Mouse (Mus musculus): ENCODE results near the gene Tulp2.

GRCm38 (mm10) chr7:45553990-45554389 lies 72.3 kb downstream of the Tulp2 start:
- TF ChIP-seq CTCF (conservative IDR thresholded peaks at IDR 0.05; ENCODE audit: low read length) (no peak), NANOG (IDR thresholded peaks at IDR 0.05; ENCODE audit: borderline replicate concordance, low read length) (no peak)

All from E14TG2a.4 (cell line).